Mouse (Mus musculus) megakaryocyte, embryonic 14.5 days (primary cell): ENCODE measurements at regions not wholly inside any gene's neighbourhood (a gene's known extent, or its start where the extent isn't known, plus 50 kb on each side); places are given as distances from the start of the nearest gene placed in this dataset.

Source experiments
- H3K27me3 ChIP-seq: replicated peaks from 2 replicates; pipeline ENCODE3; 2012; ENCODE audit warnings: inconsistent platforms
- H3K36me3 ChIP-seq: replicated peaks from 2 replicates; pipeline ENCODE3; 2012; ENCODE audit warnings: low read length, inconsistent platforms, mixed read lengths
- H3K4me1 ChIP-seq: 2 replicates; pipeline ENCODE4 v1.6.1; 2012; ENCODE audit warnings: inconsistent platforms
- H3K4me3 ChIP-seq: replicated peaks from 2 replicates; pipeline ENCODE3; 2012; ENCODE audit warnings: moderate library complexity, mild to moderate bottlenecking, inconsistent platforms
- H3K9me3 ChIP-seq: 2 replicates; pipeline ENCODE4 v1.6.1; 2012; ENCODE audit warnings: inconsistent platforms
- FLI1 ChIP-seq: IDR thresholded peaks from 2 replicates; pipeline ENCODE4 v1.6.1; 2012; ENCODE audit warnings: low read length, inconsistent platforms, mixed read lengths
- GATA1 ChIP-seq: IDR thresholded peaks from 3 replicates; pipeline ENCODE4 v1.6.1; 2012; ENCODE audit warnings: mixed read lengths, low read length, inconsistent platforms, borderline replicate concordance

DNA sequence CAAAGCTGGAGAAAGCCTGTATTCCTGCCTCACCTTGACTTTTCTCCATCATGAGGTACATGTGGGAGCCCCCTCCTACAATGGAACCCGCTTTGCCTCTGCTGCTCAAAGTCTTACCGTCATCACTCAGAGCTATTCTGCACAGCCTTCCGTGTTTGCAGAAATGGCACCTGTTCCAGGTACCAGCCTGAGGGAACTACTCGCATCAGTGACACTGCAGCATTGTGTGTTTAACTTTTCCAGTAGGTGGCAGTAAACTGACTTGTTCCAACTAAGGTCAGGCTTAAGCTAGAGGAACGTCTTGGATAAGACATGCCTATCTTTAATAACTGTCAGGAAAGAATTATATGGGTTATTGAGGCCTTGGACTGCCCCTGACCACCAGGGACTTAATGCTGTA, 71.4 kb downstream of the Fam173b start:
- Histone ChIP-seq H3K9me3 (no peaks in the 10 kb centered on the region), H3K4me1 (no peaks in the 10 kb centered on the region), H3K4me3 (no peak overlapping the region), H3K27me3 (peaks cover 2% of the 10 kb centered on the region), H3K36me3 (no peaks in the 10 kb centered on the region)
- TF ChIP-seq GATA1, result no peak
- TF ChIP-seq FLI1, result no peak

DNA sequence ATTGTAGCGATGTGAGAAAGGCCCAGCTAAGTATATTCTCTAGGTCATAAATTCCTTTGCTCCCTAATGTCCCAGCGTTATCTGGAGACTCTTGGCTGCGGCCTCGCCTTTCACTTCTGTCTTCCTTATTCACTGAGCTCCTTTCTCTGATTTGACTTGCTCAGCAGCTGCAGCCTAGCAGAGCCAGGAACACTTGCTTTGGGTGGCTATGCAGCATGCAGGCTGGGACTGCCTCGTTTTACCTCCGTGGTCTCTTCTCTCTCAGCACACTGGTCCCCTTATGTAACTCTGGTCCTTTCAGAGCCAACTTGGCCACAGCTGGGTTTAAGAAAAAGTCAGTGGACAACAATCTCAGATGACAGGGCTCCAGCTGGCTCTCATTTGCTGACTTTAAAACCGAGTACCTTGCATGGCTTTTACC, 75.1 kb downstream of the Fam173b start:
- Histone ChIP-seq H3K36me3 (no peaks in the 10 kb centered on the region), H3K4me1 (no peaks in the 10 kb centered on the region), H3K4me3 (no peak overlapping the region), H3K9me3 (no peaks in the 10 kb centered on the region), H3K27me3 (peaks cover 2% of the 10 kb centered on the region)
- TF ChIP-seq GATA1, result no peak
- TF ChIP-seq FLI1, result no peak

DNA sequence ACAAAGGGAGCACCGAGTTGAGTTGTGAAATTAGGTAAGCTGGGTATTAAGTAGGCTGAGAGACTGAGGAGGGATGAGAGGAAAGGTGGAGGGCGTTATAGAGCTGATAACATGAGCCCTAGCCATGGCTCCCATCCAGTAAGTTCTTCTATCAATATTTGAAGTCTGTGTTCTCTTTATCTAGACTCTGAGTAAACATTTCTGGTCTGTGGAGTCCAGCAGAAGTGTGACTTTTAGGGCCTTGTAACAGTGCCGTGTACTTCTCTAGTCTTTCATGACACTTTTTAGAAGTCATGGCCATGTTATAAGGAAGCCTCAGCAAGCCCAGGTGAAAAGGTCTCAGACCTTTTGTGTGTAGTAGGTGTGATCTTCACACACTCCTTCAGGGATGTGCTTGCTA, 91.5 kb downstream of the Fam173b start:
- H3K36me3 ChIP-seq, result no peaks in the 10 kb centered on the region
- H3K9me3 ChIP-seq, result peaks cover 11% of the 10 kb centered on the region
- H3K27me3 ChIP-seq, result no peaks in the 10 kb centered on the region
- TF ChIP-seq GATA1 (no peak), FLI1 (no peak)
- H3K4me3 ChIP-seq, result no peak overlapping the region
- no peaks in the 10 kb centered on the region; the same call in 1 of the 2 replicates for H3K4me1 ChIP-seq

DNA sequence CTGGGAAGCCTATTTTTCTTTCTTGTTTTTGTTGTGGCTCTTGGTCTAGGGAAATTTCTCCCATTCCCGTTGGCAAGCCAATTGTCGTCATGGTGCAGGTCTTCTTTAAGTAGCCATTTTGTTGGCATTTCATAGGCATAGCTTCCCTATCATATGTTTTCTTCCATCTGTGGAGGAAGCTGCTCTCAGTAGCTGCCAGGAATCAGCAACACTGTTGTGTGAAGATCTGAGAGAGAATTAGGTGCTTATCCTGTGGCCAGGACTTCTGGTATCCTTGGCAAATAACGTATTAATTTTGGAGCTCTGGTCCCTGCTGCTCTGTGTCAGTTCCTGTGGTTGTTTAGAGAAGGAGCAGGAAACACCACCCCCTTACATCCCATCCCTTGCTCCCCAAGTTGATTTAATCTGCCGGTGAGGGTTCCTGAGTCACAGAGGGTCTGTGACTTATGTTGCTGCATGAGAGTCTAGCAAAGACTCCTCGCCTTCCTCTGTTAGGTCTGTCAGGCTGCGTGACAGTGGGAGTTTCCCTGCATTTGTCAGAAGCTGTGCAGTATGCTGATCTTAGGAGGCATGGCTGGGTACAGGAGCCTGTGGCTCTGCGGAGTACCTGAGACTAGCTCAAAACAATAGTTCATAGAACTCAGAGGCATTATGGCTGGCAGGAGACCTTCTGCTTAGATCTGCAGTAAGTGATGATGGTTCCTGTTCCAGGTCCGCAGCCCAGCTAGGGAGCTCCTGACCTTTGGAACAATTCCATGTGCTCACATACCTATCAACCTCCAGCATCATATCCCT, 93.4 kb downstream of the Fam173b start:
- Histone ChIP-seq H3K36me3 (no peaks in the 10 kb centered on the region), H3K9me3 (peaks cover 10% of the 10 kb centered on the region), H3K4me3 (no peak overlapping the region), H3K4me1 (no peaks in the 10 kb centered on the region; the same call in 1 of the 2 replicates), H3K27me3 (no peaks in the 10 kb centered on the region)
- TF ChIP-seq GATA1, result no peak
- TF ChIP-seq FLI1, result no peak

DNA sequence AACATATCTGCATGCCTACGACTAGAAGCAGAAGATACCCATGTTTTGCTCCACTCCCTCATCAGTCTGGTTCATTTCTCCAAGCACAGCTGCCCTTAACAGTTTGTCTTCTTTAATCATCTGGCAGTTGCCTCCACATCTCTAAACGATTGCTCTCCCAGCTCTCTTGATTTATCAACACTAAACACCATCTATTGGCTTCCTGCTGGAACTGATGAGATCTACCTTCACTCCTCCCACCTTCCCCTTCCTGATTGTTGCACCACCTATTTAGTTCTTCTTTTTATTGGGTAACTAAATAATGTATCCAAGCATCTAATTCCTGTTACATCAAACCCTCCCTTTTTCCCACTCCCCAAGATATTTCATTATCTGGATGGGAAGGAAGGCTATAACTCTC, 101.7 kb downstream of the Fam173b start:
- no peaks in the 10 kb centered on the region for H3K27me3 ChIP-seq
- H3K4me3 ChIP-seq, result no peak overlapping the region
- TF ChIP-seq GATA1, result no peak
- TF ChIP-seq FLI1, result no peak

DNA sequence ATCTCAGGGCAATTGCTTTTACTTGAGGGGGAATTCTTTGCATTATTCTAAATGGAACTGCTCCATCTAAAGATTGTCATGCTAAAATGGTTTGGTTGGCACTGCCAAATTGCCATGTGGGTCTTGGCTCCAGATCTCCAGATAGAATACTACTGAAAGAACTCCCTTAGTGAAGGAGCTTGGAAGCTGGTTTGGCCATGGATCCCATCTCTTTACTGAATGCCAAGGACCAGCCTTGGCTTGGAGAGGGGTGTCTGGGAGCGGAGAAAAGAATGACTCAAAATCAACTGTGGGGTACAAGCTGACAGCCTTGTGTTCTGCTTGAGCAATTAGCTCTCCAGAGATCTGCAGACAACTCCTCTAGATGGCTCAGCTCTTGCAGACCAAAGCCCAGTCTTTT, 105.8 kb downstream of the Fam173b start:
- Histone ChIP-seq H3K27me3 (no peaks in the 10 kb centered on the region), H3K4me3 (no peak overlapping the region), H3K4me1 (no peaks in the 10 kb centered on the region), H3K36me3 (no peaks in the 10 kb centered on the region), H3K9me3 (no peaks in the 10 kb centered on the region)
- TF ChIP-seq GATA1 (no peak), FLI1 (no peak)

More for the DNA sequence above, 101.7 kb downstream of the Fam173b start:
- H3K36me3 ChIP-seq, result no peaks in the 10 kb centered on the region
- H3K4me1 ChIP-seq, result no peaks in the 10 kb centered on the region
- H3K9me3 ChIP-seq, result no peaks in the 10 kb centered on the region

DNA sequence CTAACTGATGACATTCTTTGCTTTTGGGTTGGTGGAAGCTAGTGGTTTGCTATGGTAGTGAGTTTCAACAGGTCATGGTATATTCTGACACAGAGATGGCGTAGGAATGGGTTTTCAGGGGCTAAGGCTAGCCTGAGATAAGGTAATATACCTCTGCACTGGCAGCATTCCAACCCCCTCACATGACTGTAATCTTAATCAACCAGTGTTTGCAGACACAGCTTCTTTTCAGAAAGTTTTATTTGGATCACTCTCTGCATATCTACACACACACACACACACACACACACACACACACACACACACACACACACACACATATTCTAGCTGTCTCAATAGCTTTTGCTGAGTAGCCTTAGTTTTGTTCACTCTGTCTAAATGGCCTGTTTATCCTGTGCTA, 119.4 kb downstream of the Fam173b start:
- no peak for TF ChIP-seq GATA1
- no peak for TF ChIP-seq FLI1
- Histone ChIP-seq H3K27me3 (peaks cover 2% of the 10 kb centered on the region), H3K4me3 (no peak overlapping the region), H3K4me1 (peaks cover 3% of the 10 kb centered on the region; the same call in 1 of the 2 replicates), H3K36me3 (no peaks in the 10 kb centered on the region), H3K9me3 (no peaks in the 10 kb centered on the region)

DNA sequence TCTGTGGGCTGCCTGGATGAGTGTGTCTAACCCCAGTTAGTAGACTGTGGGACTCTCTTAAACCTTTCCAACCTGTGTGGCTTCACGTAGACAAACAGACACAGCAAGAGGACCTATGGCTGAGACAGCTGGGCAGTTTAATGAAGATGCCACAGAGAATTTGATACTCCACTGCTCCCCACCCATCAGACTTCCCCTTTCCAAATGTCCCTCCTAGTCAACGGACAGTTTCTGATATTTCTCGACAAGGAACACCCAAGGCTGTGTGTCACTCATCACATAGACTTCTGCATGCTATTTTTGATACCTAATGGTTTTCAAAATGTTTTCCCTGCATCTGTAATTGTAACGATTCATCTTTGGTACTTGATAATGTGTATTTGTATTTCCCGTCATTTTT, 120.8 kb downstream of the Fam173b start:
- no peaks in the 10 kb centered on the region for H3K36me3 ChIP-seq
- H3K4me1 ChIP-seq, result peaks cover 3% of the 10 kb centered on the region; the same call in 1 of the 2 replicates
- TF ChIP-seq GATA1 (no peak), FLI1 (no peak)
- peaks cover 2% of the 10 kb centered on the region for H3K27me3 ChIP-seq
- H3K4me3 ChIP-seq, result no peak overlapping the region
- no peaks in the 10 kb centered on the region for H3K9me3 ChIP-seq

DNA sequence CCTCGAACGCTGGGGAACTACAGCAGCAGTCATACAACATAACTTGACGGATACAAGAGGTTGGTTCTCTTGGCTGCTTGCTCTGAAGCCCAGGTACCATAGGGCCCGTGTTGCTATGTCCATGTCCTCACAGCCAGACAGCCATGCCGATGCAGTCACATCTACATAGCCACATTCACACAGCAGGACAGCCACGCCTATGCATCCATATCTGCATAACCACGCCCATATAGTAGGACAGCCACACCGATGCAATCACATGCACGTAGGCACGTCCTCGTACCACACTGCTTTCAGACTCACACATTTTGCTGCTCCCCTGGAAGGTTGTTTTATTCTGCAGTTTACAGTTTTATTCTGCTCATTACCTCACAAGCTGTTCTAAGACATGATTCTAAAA, 122.6 kb downstream of the Fam173b start:
- H3K9me3 ChIP-seq, result no peaks in the 10 kb centered on the region

DNA sequence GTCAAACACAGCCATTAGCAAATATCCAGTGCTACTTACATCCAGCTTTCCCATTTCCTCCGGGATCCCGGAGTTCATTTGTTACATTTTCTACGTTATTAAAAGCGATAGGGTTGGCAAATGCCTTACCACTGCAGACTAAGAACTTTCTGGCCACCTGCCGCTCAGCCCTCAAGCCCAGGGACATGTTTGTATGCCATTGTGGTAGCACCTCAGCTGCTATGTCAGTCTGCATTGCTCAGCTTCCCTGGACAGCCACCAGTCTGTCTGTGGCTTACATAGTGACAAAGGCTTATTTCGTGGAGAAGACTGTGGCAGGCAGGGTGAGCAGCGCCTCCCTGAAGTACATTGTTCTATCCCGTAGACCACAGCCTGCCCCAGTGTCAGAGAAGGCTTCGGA, 127.5 kb downstream of the Fam173b start:
- TF ChIP-seq GATA1 (no peak), FLI1 (no peak)
- Histone ChIP-seq H3K4me3 (peak overlapping the region; percentile 14), H3K36me3 (no peaks in the 10 kb centered on the region), H3K4me1 (peaks cover 3% of the 10 kb centered on the region; the same call in 1 of the 2 replicates), H3K27me3 (peaks cover 2% of the 10 kb centered on the region), H3K9me3 (no peaks in the 10 kb centered on the region; the same call in 1 of the 2 replicates)

More for the DNA sequence above, 122.6 kb downstream of the Fam173b start:
- peaks cover 2% of the 10 kb centered on the region for H3K27me3 ChIP-seq
- H3K4me3 ChIP-seq, result peak overlapping the region; percentile 82
- TF ChIP-seq FLI1 (no peak), GATA1 (no peak)
- H3K36me3 ChIP-seq, result no peaks in the 10 kb centered on the region
- H3K4me1 ChIP-seq, result peaks cover 3% of the 10 kb centered on the region; the same call in 1 of the 2 replicates

DNA sequence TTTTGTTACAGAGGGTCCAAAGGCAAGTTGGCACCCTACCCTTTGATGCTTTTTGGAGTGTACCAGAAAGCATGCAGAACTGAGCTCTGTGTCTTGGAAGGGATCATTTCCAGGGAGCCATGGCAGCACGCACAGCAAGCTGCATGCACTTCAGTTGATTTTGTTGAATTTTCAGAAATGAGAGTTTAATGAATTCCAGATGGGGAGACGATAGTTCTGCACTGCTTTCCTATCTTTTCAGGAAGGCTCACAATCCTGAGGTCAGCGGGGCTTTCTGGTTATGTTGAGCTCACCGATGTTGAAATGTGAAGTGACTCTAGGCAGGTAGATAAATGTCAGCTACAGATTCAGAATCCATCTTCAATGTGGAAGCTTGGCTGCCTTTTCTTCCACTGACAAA, 140.0 kb downstream of the Fam173b start:
- H3K9me3 ChIP-seq, result no peaks in the 10 kb centered on the region
- no peaks in the 10 kb centered on the region for H3K27me3 ChIP-seq
- TF ChIP-seq FLI1, result no peak
- no peak for TF ChIP-seq GATA1
- H3K36me3 ChIP-seq, result no peaks in the 10 kb centered on the region
- no peaks in the 10 kb centered on the region for H3K4me1 ChIP-seq
- H3K4me3 ChIP-seq, result no peak overlapping the region
